Mouse (Mus musculus) MEL (cell line): Measurements from ENCODE around the gene Aldh1b1. TPM values are rescaled to one million over a fixed set of nuclear protein-coding genes. Genes with fewer than 3 reads are reported as not detected.

Experiments
- DNase-seq: peaks from one replicate; pipeline ENCODE4 v3.0.0; 2011; ENCODE audit warnings: low read depth, low spot score
- H3K27ac ChIP-seq: 2 replicates; pipeline ENCODE4 v1.5.1; 2012; ENCODE audit warnings: low read depth, mild to moderate bottlenecking, control low read depth, low read length, moderate library complexity; ENCODE audit not compliant: control insufficient read depth
- H3K27me3 ChIP-seq, 2 experiments: fragments of 150-350 bp in 1 of 2; sonication (generic) in 1 of 2; 2 replicates each; pipeline ENCODE4 v1.6.1; 2012; ENCODE audit warnings: low read length in 2 of 2, mild to moderate bottlenecking in 2 of 2, improper control_type of control experiment in 1 of 2, moderate library complexity in 1 of 2; ENCODE audit not compliant: insufficient read depth in 2 of 2, control insufficient read depth in 1 of 2
- H3K36me3 ChIP-seq, 2 experiments: 2 replicates each; pipeline ENCODE4 v1.6.1; 2012 to 2014; ENCODE audit warnings: low read length in 2 of 2, improper control_type of control experiment in 1 of 2, inconsistent platforms in 1 of 2, mild to moderate bottlenecking in 1 of 2; ENCODE audit not compliant: insufficient read depth in 2 of 2, control insufficient read depth in 1 of 2
- H3K4me1 ChIP-seq, 2 experiments: fragments of 150-350 bp in 1 of 2; sonication (generic) in 1 of 2; 2 replicates each; pipeline ENCODE4 v1.6.1; 2012; ENCODE audit warnings: low read length in 2 of 2, improper control_type of control experiment in 1 of 2, mild to moderate bottlenecking in 1 of 2; ENCODE audit not compliant: insufficient read depth in 2 of 2, control insufficient read depth in 1 of 2
- H3K4me3 ChIP-seq, 2 experiments: fragments of 150-350 bp in 1 of 2; sonication (generic) in 1 of 2; 2 replicates each; pipeline ENCODE4 v1.5.1; 2012; ENCODE audit warnings: low read depth in 2 of 2, low read length in 2 of 2, mild to moderate bottlenecking in 2 of 2, moderate library complexity in 2 of 2, control low read depth in 1 of 2, improper control_type of control experiment in 1 of 2; ENCODE audit not compliant: control insufficient read depth in 1 of 2, insufficient read depth in 1 of 2
- H3K79me2 ChIP-seq: 2 replicates; pipeline ENCODE4 v1.6.1; 2012; ENCODE audit warnings: mild to moderate bottlenecking, low read length, moderate library complexity; ENCODE audit not compliant: control insufficient read depth, poor library complexity, insufficient read depth
- H3K9ac ChIP-seq: 2 replicates; pipeline ENCODE4 v1.6.1; 2012; ENCODE audit warnings: low read depth, mild to moderate bottlenecking, control low read depth, low read length, moderate library complexity; ENCODE audit not compliant: control insufficient read depth, poor library complexity, severe bottlenecking
- H3K9me3 ChIP-seq: fragments of 150-350 bp; sonication (generic); replicated peaks from 2 replicates; pipeline ENCODE4 v1.6.1; 2012; ENCODE audit warnings: mild to moderate bottlenecking, low read length, improper control_type of control experiment, moderate library complexity; ENCODE audit not compliant: insufficient read depth
- BHLHE40 ChIP-seq: IDR thresholded peaks from 2 replicates; pipeline ENCODE4 v1.6.1; 2012; ENCODE audit warnings: low read depth, mild to moderate bottlenecking, inconsistent platforms, low read length, improper control_type of control experiment, borderline replicate concordance
- CHD1 ChIP-seq: IDR thresholded peaks from 2 replicates; pipeline ENCODE4 v1.6.1; 2012; ENCODE audit warnings: low read depth, mild to moderate bottlenecking, inconsistent platforms, low read length, improper control_type of control experiment
- CTCF ChIP-seq, 3 experiments: IDR thresholded peaks in 2 of 3; conservative IDR thresholded peaks in 1 of 3; 2 replicates each; pipeline ENCODE4 v1.5.1; 2011 to 2012; ENCODE audit warnings: low read length in 3 of 3, low read depth in 2 of 3, mild to moderate bottlenecking in 2 of 3, improper control_type of control experiment in 1 of 3, inconsistent platforms in 1 of 3, mixed read lengths in 1 of 3, moderate library complexity in 1 of 3; ENCODE audit not compliant: control insufficient read depth in 1 of 3, insufficient read depth in 1 of 3, poor library complexity in 1 of 3, severe bottlenecking in 1 of 3
- E2F4 ChIP-seq: IDR thresholded peaks from 2 replicates; pipeline ENCODE4 v1.6.1; 2011; ENCODE audit warnings: low read depth, low read length, improper control_type of control experiment, borderline replicate concordance
- ELF1 ChIP-seq: IDR thresholded peaks from 2 replicates; pipeline ENCODE4 v1.6.1; 2014; ENCODE audit warnings: low read depth, mild to moderate bottlenecking, inconsistent platforms, low read length, improper control_type of control experiment, moderate library complexity
- HCFC1 ChIP-seq: IDR thresholded peaks from 2 replicates; pipeline ENCODE4 v1.6.1; 2012; ENCODE audit warnings: low read depth, mild to moderate bottlenecking, inconsistent platforms, low read length, improper control_type of control experiment, moderate library complexity
- MAFK ChIP-seq: IDR thresholded peaks from 2 replicates; pipeline ENCODE4 v1.6.1; 2011; ENCODE audit warnings: low read depth, mild to moderate bottlenecking, low read length, improper control_type of control experiment, borderline replicate concordance
- MAX ChIP-seq: IDR thresholded peaks from 2 replicates; pipeline ENCODE4 v1.6.1; 2011; ENCODE audit warnings: low read length, improper control_type of control experiment
- MAZ ChIP-seq: IDR thresholded peaks from 2 replicates; pipeline ENCODE4 v1.6.1; 2012; ENCODE audit warnings: low read depth, mild to moderate bottlenecking, inconsistent platforms, low read length, improper control_type of control experiment
- MEF2A ChIP-seq: IDR thresholded peaks from 2 replicates; pipeline ENCODE4 v1.6.1; 2014; ENCODE audit warnings: low read depth, mild to moderate bottlenecking, inconsistent platforms, low read length, improper control_type of control experiment; ENCODE audit not compliant: poor library complexity, insufficient replicate concordance, severe bottlenecking; ENCODE audit errors: extremely low read depth
- MXI1 ChIP-seq: IDR thresholded peaks from 2 replicates; pipeline ENCODE4 v1.6.1; 2011; ENCODE audit warnings: mild to moderate bottlenecking, low read depth, low read length, improper control_type of control experiment
- NRF1 ChIP-seq: IDR thresholded peaks from 2 replicates; pipeline ENCODE4 v1.6.1; 2014; ENCODE audit warnings: low read depth, mild to moderate bottlenecking, inconsistent platforms, low read length, improper control_type of control experiment, moderate library complexity; ENCODE audit not compliant: poor library complexity, insufficient read depth, severe bottlenecking
- POLR2AphosphoS2 ChIP-seq: IDR thresholded peaks from 2 replicates; pipeline ENCODE4 v1.6.1; 2011; ENCODE audit warnings: low read length, improper control_type of control experiment
- POLR2AphosphoS5 ChIP-seq: IDR thresholded peaks from 2 replicates; pipeline ENCODE4 v1.6.1; 2012; ENCODE audit warnings: low read depth, borderline replicate concordance, mild to moderate bottlenecking, inconsistent platforms, low read length, moderate library complexity, mixed read lengths
- RAD21 ChIP-seq: IDR thresholded peaks from 2 replicates; pipeline ENCODE4 v1.6.1; 2011; ENCODE audit warnings: mild to moderate bottlenecking, low read depth, low read length, improper control_type of control experiment
- RCOR1 ChIP-seq: IDR thresholded peaks from 2 replicates; pipeline ENCODE4 v1.6.1; 2012; ENCODE audit warnings: low read depth, mild to moderate bottlenecking, inconsistent platforms, low read length, improper control_type of control experiment
- SIN3A ChIP-seq: IDR thresholded peaks from 2 replicates; pipeline ENCODE4 v1.6.1; 2012; ENCODE audit warnings: low read length, improper control_type of control experiment, inconsistent platforms
- TCF12 ChIP-seq: IDR thresholded peaks from 2 replicates; pipeline ENCODE4 v1.6.1; 2014; ENCODE audit warnings: low read depth, mild to moderate bottlenecking, inconsistent platforms, low read length, improper control_type of control experiment, moderate library complexity
- ZNF384 ChIP-seq: IDR thresholded peaks from 2 replicates; pipeline ENCODE4 v1.6.1; 2012; ENCODE audit warnings: low read depth, mild to moderate bottlenecking, inconsistent platforms, low read length, improper control_type of control experiment
- polyA plus RNA-seq, 2 experiments: library from polyadenylated mRNA; stranded (reverse) in 1 of 2; unstranded in 1 of 2; fragments of >175 nt in 1 of 2; fragments of >200 nt in 1 of 2; gene quantifications; 2 replicates each; pipeline versions ENCODE4 v1.2.1 to v1.2.4; 2012; ENCODE audit warnings: low replicate concordance in 2 of 2, low read depth in 1 of 2; ENCODE audit not compliant: insufficient read length in 2 of 2, insufficient read depth in 1 of 2, missing spikeins in 1 of 2
- total RNA-seq: library from RNA; depleted of rRNA; stranded (reverse); fragments of 300-350 nt; gene quantifications from 2 replicates; pipeline ENCODE4 v1.2.3, GENCODE M21; 2012

Gene Aldh1b1
- total and polyA plus RNA-seq, 3 experiments = 1.9 to 2.1 TPM; not detected in 1

GRCm38 (mm10) chr4:45769791-45770637, 28.8 kb upstream of the Aldh1b1 start:
- TF ChIP-seq NRF1 = no peak
- TF ChIP-seq ELF1 = no peak
- TF ChIP-seq RCOR1 = no peak
- no peak for TF ChIP-seq E2F4
- DNase-seq = no peak
- Histone ChIP-seq H3K36me3 (no peaks in the 10 kb centered on the region), H3K4me3 (no peak overlapping the region), H3K27me3 (peaks cover 0 to 3% of the 10 kb centered on the region in 2 experiments; a peak in 3 of 4 replicates), H3K79me2 (no peaks in the 10 kb centered on the region), H3K9ac (no peak overlapping the region), H3K4me1 (no peaks in the 10 kb centered on the region), H3K9me3 (no peaks in the 10 kb centered on the region), H3K27ac (no peak overlapping the region)

- no peaks in the 10 kb centered on the region for H3K4me1 ChIP-seq
- H3K4me3 ChIP-seq = no peak overlapping the region
- H3K79me2 ChIP-seq = no peaks in the 10 kb centered on the region
- no peak for DNase-seq
- TF ChIP-seq CHD1 = no peak
- no peak for TF ChIP-seq ELF1
- TF ChIP-seq POLR2AphosphoS5 = no peak
- TF ChIP-seq SIN3A = no peak
- TF ChIP-seq MXI1 = no peak
- TF ChIP-seq MAFK = no peak
- no peak overlapping the region for H3K27ac ChIP-seq
- H3K36me3 ChIP-seq = no peaks in the 10 kb centered on the region
- H3K27me3 ChIP-seq = peaks cover 0 to 3% of the 10 kb centered on the region in 2 experiments; a peak in 2 of 4 replicates
- no peak overlapping the region for H3K9ac ChIP-seq
- no peaks in the 10 kb centered on the region for H3K9me3 ChIP-seq
These were observed 28.2 kb upstream of the Aldh1b1 start for GRCm38 (mm10) chr4:45770638-45771033.

- DNase-seq = no peak
- peaks cover 0 to 4% of the 10 kb centered on the region in 2 experiments; a peak in 2 of 4 replicates for H3K27me3 ChIP-seq
- no peak overlapping the region for H3K9ac ChIP-seq
These were observed 27.6 kb upstream of the Aldh1b1 start for GRCm38 (mm10) chr4:45771173-45771572.

More at GRCm38 (mm10) chr4:45771173-45771572, 27.6 kb upstream of the Aldh1b1 start:
- no peaks in the 10 kb centered on the region for H3K79me2 ChIP-seq
- H3K4me3 ChIP-seq = no peak overlapping the region
- TF ChIP-seq MAZ (no peak), TCF12 (no peak), BHLHE40 (no peak), NRF1 (no peak), RAD21 (no peak), POLR2AphosphoS2 (no peak), HCFC1 (no peak), MAFK (no peak), MEF2A (no peak), CTCF (IDR thresholded peaks at IDR 0.05 in 2 of 3, conservative IDR thresholded peaks at IDR 0.05 in 1 of 3; ENCODE audit: control insufficient read depth in 1 of 3, insufficient read depth in 1 of 3, low read depth in 2 of 3, low read length in 3 of 3, poor library complexity in 1 of 3, severe bottlenecking in 1 of 3) (no peak), ZNF384 (no peak), MAX (no peak)
- H3K9me3 ChIP-seq = no peaks in the 10 kb centered on the region
- H3K4me1 ChIP-seq = no peaks in the 10 kb centered on the region
- H3K36me3 ChIP-seq = no peaks in the 10 kb centered on the region
- no peak overlapping the region for H3K27ac ChIP-seq
